21 mouse cellular contexts compared by ENCODE assay signal in the genomic region with DNA sequence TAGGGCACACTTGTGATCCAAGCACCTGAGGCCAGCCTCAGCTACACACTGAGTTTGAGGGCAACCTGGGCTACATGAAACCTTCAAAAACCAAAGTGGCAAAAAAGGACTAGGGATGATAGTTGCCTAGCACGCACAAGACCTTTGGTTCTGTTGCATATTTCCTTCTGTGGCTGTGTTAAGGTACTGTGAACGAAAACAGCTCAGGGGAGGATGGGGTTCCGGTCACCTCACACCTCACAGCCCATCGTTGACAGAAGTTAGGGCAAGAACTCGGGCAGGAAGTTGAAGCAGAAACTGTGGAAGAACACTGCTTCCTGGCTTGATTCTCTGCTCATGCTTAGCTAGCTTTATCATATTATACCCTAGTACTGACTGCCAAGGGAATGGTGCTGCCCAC. TPM values are rescaled to one million over a fixed set of nuclear protein-coding genes. Genes with fewer than 3 reads are reported as not detected.
A peak's percentile ranks its signal among the peaks of the same experiment; 100 is the strongest.
DNase-seq lines count a peak whose midpoint lies in the region; ATAC-seq and TF ChIP-seq lines count a peak whose summit lies in the region.
"Had no signal": no experiment of that assay in that cellular context is flagged by ENCODE, and none has a peak within 500 bp of the region (broad histone marks: within the 10 kb centered on the region; RNA-seq: fewer than 3 reads in every experiment).

No protein-coding gene starts in this region.

- no peak overlapping the region for H3K4me3 ChIP-seq in liver, adult 2 months (ENCODE audit: insufficient read depth, low read depth, low read length)
- H3K4me3 ChIP-seq in liver, embryonic 11.5 days (ENCODE audit: low read depth, low read length) = no peak overlapping the region
- H3K4me3 ChIP-seq in bone marrow macrophage, adult 2 months (ENCODE audit: insufficient read depth, low read length) = no peak overlapping the region
- H3K4me3 ChIP-seq in macrophage (ENCODE audit: inconsistent target) = no peak overlapping the region
- H3K4me3 ChIP-seq in midbrain, embryonic 14.5 days (replicated peaks; ENCODE audit: low read depth, low read length) = no peak overlapping the region
- H3K4me3 ChIP-seq: forebrain, embryonic 10.5 days; forebrain, embryonic 13.5 days; hindbrain, embryonic 10.5 days; hindbrain, embryonic 13.5 days; intestine, embryonic 15.5 days had no signal

- no peak for TF ChIP-seq CTCF in liver, adult 2 months (IDR thresholded peaks at IDR 0.05; ENCODE audit: low read depth, low read length)
- no peak for TF ChIP-seq CTCF in bone marrow macrophage, adult 2 months (IDR thresholded peaks at IDR 0.05; ENCODE audit: low read depth, low read length)

- H3K4me1 ChIP-seq in liver, adult 2 months (ENCODE audit: control insufficient read depth, insufficient read depth, low read length) = peaks cover 54% of the 10 kb centered on the region
- H3K4me1 ChIP-seq in liver, embryonic 11.5 days (replicated peaks; ENCODE audit: control insufficient read depth, insufficient read depth, low read length) = peaks cover 49% of the 10 kb centered on the region
- H3K4me1 ChIP-seq in bone marrow macrophage, adult 2 months (ENCODE audit: control insufficient read depth, insufficient read depth, low read length) = peaks cover 82% of the 10 kb centered on the region
- no peaks in the 10 kb centered on the region for H3K4me1 ChIP-seq in midbrain, embryonic 14.5 days (ENCODE audit: control insufficient read depth, insufficient read depth, low read length)

- TF ChIP-seq POLR2A in liver, adult 2 months (IDR thresholded peaks at IDR 0.05; ENCODE audit: extremely low read depth, insufficient read depth, low read length) = no peak
- no peak for TF ChIP-seq POLR2A in bone marrow macrophage, adult 2 months (IDR thresholded peaks at IDR 0.05; ENCODE audit: borderline replicate concordance, low read depth, low read length)

- H3K9ac ChIP-seq in liver, adult 2 months (ENCODE audit: low read depth, low read length) = peak overlapping the region; percentile 6; the same call in 1 of the 2 replicates
- no peak overlapping the region for H3K9ac ChIP-seq in liver, embryonic 11.5 days (ENCODE audit: low read depth, low read length)
- no peak overlapping the region for H3K9ac ChIP-seq in midbrain, embryonic 14.5 days (replicated peaks; ENCODE audit: low read length)
- H3K9ac ChIP-seq: forebrain, embryonic 13.5 days; hindbrain, embryonic 13.5 days; intestine, embryonic 15.5 days had no signal

- no peaks in the 10 kb centered on the region for H3K27me3 ChIP-seq in liver, adult 2 months (ENCODE audit: control insufficient read depth, insufficient read depth, low read length)
- no peaks in the 10 kb centered on the region for H3K27me3 ChIP-seq in liver, embryonic 11.5 days (replicated peaks; ENCODE audit: control insufficient read depth, insufficient read depth, low read length)
- no peaks in the 10 kb centered on the region for H3K27me3 ChIP-seq in midbrain, embryonic 14.5 days (ENCODE audit: control insufficient read depth, insufficient read depth, low read length)
- H3K27me3 ChIP-seq: forebrain, embryonic 13.5 days; hindbrain, embryonic 13.5 days; intestine, embryonic 15.5 days had no signal

- no peak for DNase-seq in liver, adult 2 months (ENCODE audit: extremely low read depth, low read depth, low spot score)
- no peak for DNase-seq in liver, embryonic 11.5 days (ENCODE audit: low spot score)
- DNase-seq in midbrain, embryonic 14.5 days = no peak
- no peak for DNase-seq in adrenal gland, postnatal 36 days
- DNase-seq: adrenal gland, adult 8-10 months; adrenal gland, postnatal 25 days; cerebellum, adult 18-20 months; cerebellum, adult 9-10 months; cerebellum, postnatal 14 days; gastrocnemius, postnatal 25 days had no signal

- H3K4me2 ChIP-seq in liver, embryonic 11.5 days = no peak overlapping the region
- no peak overlapping the region for H3K4me2 ChIP-seq in midbrain, embryonic 14.5 days (ENCODE audit: low read length)
- H3K4me2 ChIP-seq: forebrain, embryonic 13.5 days; heart, embryonic 11.5 days; hindbrain, embryonic 13.5 days; intestine, embryonic 15.5 days had no signal

- no peak for ATAC-seq in liver, embryonic 11.5 days (replicated peaks; ENCODE audit: low FRiP score)
- ATAC-seq in midbrain, embryonic 14.5 days (ENCODE audit: low FRiP score, low TSS enrichment) = no peak
- ATAC-seq: CD4-positive, CD25-positive, alpha-beta regulatory T cell, adult 4 months; forebrain, embryonic 13.5 days; forebrain, embryonic 16.5 days; hindbrain, embryonic 16.5 days; intestine, embryonic 15.5 days had no signal

- H3K27ac ChIP-seq in liver, adult 2 months (replicated peaks; ENCODE audit: insufficient read depth, low read depth, low read length) = no peak overlapping the region
- no peak overlapping the region for H3K27ac ChIP-seq in liver, embryonic 11.5 days (ENCODE audit: low read depth, low read length)
- H3K27ac ChIP-seq in bone marrow macrophage, adult 2 months (ENCODE audit: insufficient read depth, low read depth, low read length) = peak overlapping the region; percentile 83
- H3K27ac ChIP-seq in macrophage = peak overlapping the region; percentile 97
- H3K27ac ChIP-seq in midbrain, embryonic 14.5 days (replicated peaks; ENCODE audit: low read depth, low read length) = no peak overlapping the region
- H3K27ac ChIP-seq: forebrain, embryonic 10.5 days; forebrain, embryonic 13.5 days; hindbrain, embryonic 10.5 days; hindbrain, embryonic 13.5 days; intestine, embryonic 15.5 days had no signal

- H3K9me3 ChIP-seq in liver, embryonic 11.5 days (ENCODE audit: control insufficient read depth, low read length) = no peaks in the 10 kb centered on the region
- no peaks in the 10 kb centered on the region for H3K9me3 ChIP-seq in midbrain, embryonic 14.5 days (ENCODE audit: control insufficient read depth, low read length)
- H3K9me3 ChIP-seq: forebrain, embryonic 10.5 days; forebrain, embryonic 13.5 days; hindbrain, embryonic 13.5 days; intestine, embryonic 15.5 days had no signal

- peaks cover 31% of the 10 kb centered on the region for H3K79me2 ChIP-seq in liver, adult 2 months (ENCODE audit: control insufficient read depth, insufficient read depth, low read length)
- H3K79me2 ChIP-seq in macrophage (ENCODE audit: inconsistent target) = peaks cover 87% of the 10 kb centered on the region

- 86% methylated on average over 5 of the region's 5 CpGs for WGBS in liver, adult 2 months
- 88% methylated on average over 5 of the region's 5 CpGs for WGBS in liver, embryonic 11.5 days
- WGBS in macrophage (ENCODE audit: missing documents) = 85% methylated on average over 5 of the region's 5 CpGs
- WGBS in midbrain, embryonic 14.5 days = 97% methylated on average over 5 of the region's 5 CpGs

- peaks cover 29% of the 10 kb centered on the region for H3K36me3 ChIP-seq in liver, adult 2 months (ENCODE audit: control insufficient read depth, insufficient read depth, low read length)
- H3K36me3 ChIP-seq in liver, embryonic 11.5 days (ENCODE audit: control insufficient read depth, insufficient read depth, low read length) = peaks cover 15% of the 10 kb centered on the region
- H3K36me3 ChIP-seq in macrophage (ENCODE audit: inconsistent target) = peaks cover 10% of the 10 kb centered on the region; the same call in 1 of the 2 replicates
- peaks cover 11% of the 10 kb centered on the region; the same call in 1 of the 2 replicates for H3K36me3 ChIP-seq in midbrain, embryonic 14.5 days (ENCODE audit: control insufficient read depth, insufficient read depth, low read length)
- H3K36me3 ChIP-seq: intestine, embryonic 15.5 days had no signal

RNA-seq across cellular contexts. Expression of gene Tmem120a, which starts 34.5 kb away (rescaled TPM):
- total RNA-seq in liver, adult 2 months (2014; rRNA removed) = 55.2 and 58.1 TPM in 2 replicates
- polyA plus RNA-seq in liver, adult 2 months (2012; rRNA removed) = 52.9 and 76.6 TPM in 2 replicates
- polyA plus RNA-seq in liver, embryonic 11.5 days (2014; fragmentation: Nextera tagmentation; extraction: Ambion mirVana) = 23.2 and 23.7 TPM in 2 replicates
- polyA plus RNA-seq in bone marrow macrophage, adult 2 months (2012; ENCODE audit: insufficient read depth, insufficient read length, missing spikeins) = 37.1 and 41.5 TPM in 2 replicates
- 10 to 100 TPM in 21 of 26 experiments, 1 to 10 TPM in 5; 4.8 to 32.9 (median 14.6) TPM for total RNA-seq in macrophage (2018; cell fraction: chromatin; rRNA removed)
- total RNA-seq in macrophage (2018; cell fraction: cytosol; rRNA removed) = 10 to 100 TPM; 36.8 to 57.4 (median 46.8) TPM
- total RNA-seq in macrophage (2018; cell fraction: nucleus; rRNA removed) = 10 to 100 TPM in 24 of 26 experiments, 1 to 10 TPM in 2; 8.5 to 39.3 (median 19.6) TPM
- polyA plus RNA-seq in macrophage (2018) = 34.9 to 76.8 TPM (median 42.6 TPM) in 3 replicates
- polyA plus RNA-seq in midbrain, embryonic 14.5 days (2014; fragmentation: Nextera tagmentation; extraction: Ambion mirVana) = 76.8 and 79.8 TPM in 2 replicates
- total RNA-seq in adrenal gland, postnatal 36 days (2021) = 10 to 100 TPM; 55.5 to 59.9 TPM

RNA-seq across cellular contexts. Expression of gene Por, which starts 39.9 kb away (rescaled TPM):
- total RNA-seq in liver, adult 2 months (2014; rRNA removed) = 284 and 345 TPM in 2 replicates
- 211 and 254 TPM in 2 replicates for polyA plus RNA-seq in liver, adult 2 months (2012; rRNA removed)
- 48.1 and 49.3 TPM in 2 replicates for polyA plus RNA-seq in liver, embryonic 11.5 days (2014; fragmentation: Nextera tagmentation; extraction: Ambion mirVana)
- polyA plus RNA-seq in bone marrow macrophage, adult 2 months (2012; ENCODE audit: insufficient read depth, insufficient read length, missing spikeins) = 69.1 and 83.9 TPM in 2 replicates
- total RNA-seq in macrophage (2018; cell fraction: chromatin; rRNA removed) = 100 to 1,000 TPM in 25 of 26 experiments, 10 to 100 TPM in 1; 41.6 to 535 (median 288) TPM
- 100 to 1,000 TPM; 293 to 583 (median 414) TPM for total RNA-seq in macrophage (2018; cell fraction: cytosol; rRNA removed)
- total RNA-seq in macrophage (2018; cell fraction: nucleus; rRNA removed) = 100 to 1,000 TPM; 124 to 641 (median 427) TPM
- 256 to 2,039 TPM (median 562 TPM) in 3 replicates for polyA plus RNA-seq in macrophage (2018)
- polyA plus RNA-seq in midbrain, embryonic 14.5 days (2014; fragmentation: Nextera tagmentation; extraction: Ambion mirVana) = 96.8 and 106 TPM in 2 replicates
- 100 to 1,000 TPM; 300 to 324 TPM for total RNA-seq in adrenal gland, postnatal 36 days (2021)

Comparison
In these comparisons a context has a peak if more than half of its experiments do, and no peak if none do; other contexts are left out.
1. H3K27ac ChIP-seq: peak in bone marrow macrophage, adult 2 months (single experiment) and macrophage (single experiment); none in liver, adult 2 months (single experiment), liver, embryonic 11.5 days (single experiment) and midbrain, embryonic 14.5 days (single experiment).